Mouse (Mus musculus): ENCODE measurements around the gene Gm11168. TPM values are rescaled to one million over a fixed set of nuclear protein-coding genes. Genes with fewer than 3 reads are reported as not detected.
"Not testable (repeated sequence)": the region's sequence is repeated elsewhere in the genome, so short reads cannot be mapped to it uniquely, and the experiment has no call there.

Gm11168 gene
- polyA plus RNA-seq, 2 experiments, result not detected

DNA sequence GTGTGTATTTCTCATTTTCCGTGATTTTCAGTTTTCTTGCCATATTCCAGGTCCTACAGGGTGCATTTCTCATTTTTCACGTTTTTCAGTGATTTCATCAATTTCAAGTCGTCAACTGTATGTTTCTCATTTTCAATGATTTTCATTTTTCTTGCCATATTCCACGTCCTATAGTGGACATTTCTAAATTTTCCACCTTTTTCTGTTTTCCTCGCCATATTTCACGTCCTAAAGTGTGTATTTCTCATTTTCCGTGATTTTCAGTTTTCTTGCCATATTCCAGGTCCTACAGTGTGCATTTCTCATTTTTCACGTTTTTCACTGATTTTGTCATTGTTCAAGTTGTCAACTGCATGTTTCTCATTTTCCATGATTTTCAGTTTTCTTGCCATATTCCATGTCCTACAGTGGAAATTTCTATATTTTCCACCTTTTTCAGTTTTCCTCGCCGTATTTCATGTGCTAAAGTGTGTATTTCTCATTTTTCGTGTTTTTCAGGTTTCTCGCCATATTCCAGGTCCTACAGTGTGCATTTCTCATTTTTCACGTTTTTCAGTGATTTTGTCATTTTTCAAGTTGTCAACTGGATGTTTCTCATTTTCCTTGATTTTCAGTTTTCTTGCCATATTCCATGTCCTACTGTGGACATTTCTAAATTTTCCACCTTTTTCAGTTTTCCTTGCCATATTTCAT, 19.3 kb downstream of the Gm11168 start:
- H3K4me1 ChIP-seq (ENCODE audit: control insufficient read depth, insufficient read depth, low read length); H3K9ac ChIP-seq (ENCODE audit: low read depth, low read length, severe bottlenecking); ATAC-seq (ENCODE audit: low FRiP score, low read depth); H3K27ac ChIP-seq (replicated peaks; ENCODE audit: low read depth, low read length); H3K4me3 ChIP-seq (replicated peaks; ENCODE audit: low read length); H3K27me3 ChIP-seq (ENCODE audit: control insufficient read depth, insufficient read depth, low read length); H3K4me2 ChIP-seq (replicated peaks; ENCODE audit: low read depth, low read length, severe bottlenecking); H3K36me3 ChIP-seq (ENCODE audit: control insufficient read depth, insufficient read depth, low read length); H3K9me3 ChIP-seq (ENCODE audit: control insufficient read depth, low read length): not testable (repeated sequence)
- WGBS, result 69% methylated on average over 9 of the region's 13 CpGs
- DNase-seq (ENCODE audit: low spot score), result peak; percentile 2

- not testable (repeated sequence) for H3K27ac ChIP-seq (replicated peaks; ENCODE audit: low read depth, low read length); ATAC-seq (ENCODE audit: low FRiP score, low read depth); H3K4me2 ChIP-seq (replicated peaks; ENCODE audit: low read depth, low read length, severe bottlenecking); H3K9me3 ChIP-seq (ENCODE audit: control insufficient read depth, low read length); H3K9ac ChIP-seq (ENCODE audit: low read depth, low read length, severe bottlenecking); H3K4me3 ChIP-seq (replicated peaks; ENCODE audit: low read length); H3K27me3 ChIP-seq (ENCODE audit: control insufficient read depth, insufficient read depth, low read length); H3K4me1 ChIP-seq (ENCODE audit: control insufficient read depth, insufficient read depth, low read length); H3K36me3 ChIP-seq (ENCODE audit: control insufficient read depth, insufficient read depth, low read length); DNase-seq (ENCODE audit: low spot score)
- 71% methylated on average over 9 of the region's 13 CpGs for WGBS
Measured at GRCm38 (mm10) chr9:3023312-3023984, 20.3 kb downstream of the Gm11168 start, which contains the start of gene Gm10718. TSS of gene Gm10718 (plus strand) at chr9:3023547.

DNA sequence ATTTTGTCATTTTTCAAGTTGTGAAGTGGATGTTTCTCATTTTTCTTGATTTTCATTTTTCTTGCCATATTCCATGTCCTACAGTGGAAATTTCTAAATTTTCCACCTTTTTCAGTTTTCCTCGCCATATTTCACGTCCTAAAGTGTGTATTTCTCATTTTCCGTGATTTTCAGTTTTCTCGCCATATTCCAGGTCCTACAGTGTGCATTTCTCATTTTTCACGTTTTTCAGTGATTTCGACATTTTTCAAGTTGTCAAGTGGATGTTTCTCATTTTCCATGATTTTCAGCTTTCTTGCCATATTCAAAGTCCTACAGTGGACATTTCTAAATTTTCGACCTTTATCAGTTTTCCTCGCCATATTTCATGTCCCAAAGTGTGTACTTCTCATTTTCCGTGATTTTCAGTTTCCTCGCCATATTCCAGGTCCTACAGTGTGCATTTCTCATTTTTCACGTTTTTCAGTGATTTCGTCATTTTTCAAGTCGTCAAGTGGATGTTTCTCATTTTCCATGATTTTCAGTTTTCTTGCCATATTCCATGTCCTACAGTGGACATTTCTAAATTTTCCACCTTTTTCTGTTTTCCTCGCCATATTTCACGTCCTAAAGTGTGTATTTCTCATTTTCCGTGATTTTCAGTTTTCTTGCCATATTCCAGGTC, 21.0 kb downstream of the Gm11168 start:
- ATAC-seq (ENCODE audit: low FRiP score, low read depth); H3K4me2 ChIP-seq (replicated peaks; ENCODE audit: low read depth, low read length, severe bottlenecking); H3K27ac ChIP-seq (replicated peaks; ENCODE audit: low read depth, low read length); H3K4me3 ChIP-seq (replicated peaks; ENCODE audit: low read length); DNase-seq (ENCODE audit: low spot score); H3K9me3 ChIP-seq (ENCODE audit: control insufficient read depth, low read length); H3K27me3 ChIP-seq (ENCODE audit: control insufficient read depth, insufficient read depth, low read length); H3K9ac ChIP-seq (ENCODE audit: low read depth, low read length, severe bottlenecking); H3K36me3 ChIP-seq (ENCODE audit: control insufficient read depth, insufficient read depth, low read length); H3K4me1 ChIP-seq (ENCODE audit: control insufficient read depth, insufficient read depth, low read length): not testable (repeated sequence)
- whole genome bisulfite sequencing, result 63% methylated on average over 14 of the region's 16 CpGs

DNA sequence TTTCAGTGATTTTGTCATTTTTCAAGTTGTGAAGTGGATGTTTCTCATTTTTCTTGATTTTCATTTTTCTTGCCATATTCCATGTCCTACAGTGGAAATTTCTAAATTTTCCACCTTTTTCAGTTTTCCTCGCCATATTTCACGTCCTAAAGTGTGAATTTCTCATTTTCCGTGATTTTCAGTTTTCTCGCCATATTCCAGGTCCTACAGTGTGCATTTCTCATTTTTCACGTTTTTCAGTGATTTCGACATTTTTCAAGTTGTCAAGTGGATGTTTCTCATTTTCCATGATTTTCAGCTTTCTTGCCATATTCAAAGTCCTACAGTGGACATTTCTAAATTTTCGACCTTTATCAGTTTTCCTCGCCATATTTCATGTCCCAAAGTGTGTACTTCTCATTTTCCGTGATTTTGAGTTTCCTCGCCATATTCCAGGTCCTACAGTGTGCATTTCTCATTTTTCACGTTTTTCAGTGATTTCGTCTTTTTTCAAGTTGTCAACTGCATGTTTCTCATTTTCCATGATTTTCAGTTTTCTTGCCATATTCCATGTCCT, 21.8 kb downstream of the Gm11168 start, which contains the start of gene Gm10717:
Gm10717 (plus strand) TSS at position 506 of the 556 bp plus-strand sequence.
- not testable (repeated sequence) for H3K27ac ChIP-seq (replicated peaks; ENCODE audit: low read depth, low read length); H3K36me3 ChIP-seq (ENCODE audit: control insufficient read depth, insufficient read depth, low read length); H3K4me3 ChIP-seq (replicated peaks; ENCODE audit: low read length); H3K4me1 ChIP-seq (ENCODE audit: control insufficient read depth, insufficient read depth, low read length); H3K9me3 ChIP-seq (ENCODE audit: control insufficient read depth, low read length); H3K4me2 ChIP-seq (replicated peaks; ENCODE audit: low read depth, low read length, severe bottlenecking); H3K9ac ChIP-seq (ENCODE audit: low read depth, low read length, severe bottlenecking); H3K27me3 ChIP-seq (ENCODE audit: control insufficient read depth, insufficient read depth, low read length); DNase-seq (ENCODE audit: low spot score); ATAC-seq (ENCODE audit: low FRiP score, low read depth)
- WGBS, result 72% methylated on average over 12 of the region's 12 CpGs

GRCm38 (mm10) chr9:3025653-3026052, 22.5 kb downstream of the Gm11168 start:
- 60% methylated on average over 4 of the region's 6 CpGs for WGBS
- H3K4me1 ChIP-seq (ENCODE audit: control insufficient read depth, insufficient read depth, low read length); DNase-seq (ENCODE audit: low spot score); H3K4me3 ChIP-seq (replicated peaks; ENCODE audit: low read length); H3K9me3 ChIP-seq (ENCODE audit: control insufficient read depth, low read length); H3K4me2 ChIP-seq (replicated peaks; ENCODE audit: low read depth, low read length, severe bottlenecking); H3K9ac ChIP-seq (ENCODE audit: low read depth, low read length, severe bottlenecking); H3K27ac ChIP-seq (replicated peaks; ENCODE audit: low read depth, low read length); H3K36me3 ChIP-seq (ENCODE audit: control insufficient read depth, insufficient read depth, low read length); H3K27me3 ChIP-seq (ENCODE audit: control insufficient read depth, insufficient read depth, low read length); ATAC-seq (ENCODE audit: low FRiP score, low read depth): not testable (repeated sequence)

DNA sequence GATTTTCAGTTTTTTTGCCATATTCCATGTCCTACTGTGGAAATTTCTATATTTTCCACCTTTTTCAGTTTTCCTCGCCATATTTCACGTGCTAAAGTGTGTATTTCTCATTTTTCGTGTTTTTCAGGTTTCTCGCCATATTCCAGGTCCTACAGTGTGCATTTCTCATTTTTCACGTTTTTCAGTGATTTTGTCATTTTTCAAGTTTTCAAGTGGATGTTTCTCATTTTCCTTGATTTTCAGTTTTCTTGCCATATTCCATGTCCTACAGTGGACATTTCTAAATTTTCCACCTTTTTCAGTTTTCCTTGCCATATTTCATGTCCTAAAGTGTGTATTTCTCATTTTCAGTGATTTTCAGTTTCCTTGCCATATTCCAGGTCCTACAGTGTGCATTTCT, 23.0 kb downstream of the Gm11168 start:
- H3K9ac ChIP-seq (ENCODE audit: low read depth, low read length, severe bottlenecking); ATAC-seq (ENCODE audit: low FRiP score, low read depth); H3K36me3 ChIP-seq (ENCODE audit: control insufficient read depth, insufficient read depth, low read length); H3K4me1 ChIP-seq (ENCODE audit: control insufficient read depth, insufficient read depth, low read length); H3K27ac ChIP-seq (replicated peaks; ENCODE audit: low read depth, low read length); H3K4me3 ChIP-seq (replicated peaks; ENCODE audit: low read length); H3K27me3 ChIP-seq (ENCODE audit: control insufficient read depth, insufficient read depth, low read length); H3K4me2 ChIP-seq (replicated peaks; ENCODE audit: low read depth, low read length, severe bottlenecking); H3K9me3 ChIP-seq (ENCODE audit: control insufficient read depth, low read length); DNase-seq (ENCODE audit: low spot score): not testable (repeated sequence)
- WGBS, result 68% methylated on average over 5 of the region's 5 CpGs

GRCm38 (mm10) chr9:3026741-3027140, 23.6 kb downstream of the Gm11168 start:
- H3K9ac ChIP-seq (ENCODE audit: low read depth, low read length, severe bottlenecking); H3K9me3 ChIP-seq (ENCODE audit: control insufficient read depth, low read length); H3K4me2 ChIP-seq (replicated peaks; ENCODE audit: low read depth, low read length, severe bottlenecking); H3K27ac ChIP-seq (replicated peaks; ENCODE audit: low read depth, low read length); H3K4me1 ChIP-seq (ENCODE audit: control insufficient read depth, insufficient read depth, low read length); H3K4me3 ChIP-seq (replicated peaks; ENCODE audit: low read length); DNase-seq (ENCODE audit: low spot score); H3K27me3 ChIP-seq (ENCODE audit: control insufficient read depth, insufficient read depth, low read length); H3K36me3 ChIP-seq (ENCODE audit: control insufficient read depth, insufficient read depth, low read length); ATAC-seq (ENCODE audit: low FRiP score, low read depth): not testable (repeated sequence)
- 69% methylated on average over 9 of the region's 9 CpGs for WGBS

DNA sequence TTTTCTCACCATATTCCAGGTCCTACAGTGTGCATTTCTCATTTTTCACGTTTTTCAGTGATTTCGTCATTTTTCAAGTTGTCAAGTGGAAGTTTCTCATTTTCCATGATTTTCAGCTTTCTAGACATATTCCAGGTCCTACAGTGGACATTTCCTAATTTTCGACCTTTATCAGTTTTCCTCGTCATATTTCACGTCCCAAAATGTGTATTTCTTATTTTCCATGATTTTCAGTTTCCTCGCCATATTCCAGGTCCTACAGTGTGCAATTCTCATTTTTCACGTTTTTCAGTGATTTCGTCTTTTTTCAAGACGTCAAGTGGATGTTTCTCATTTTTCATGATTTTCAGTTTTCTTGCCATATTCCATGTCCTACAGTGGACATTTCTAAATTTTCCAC, 24.1 kb downstream of the Gm11168 start:
- not testable (repeated sequence) for ATAC-seq (ENCODE audit: low FRiP score, low read depth); H3K36me3 ChIP-seq (ENCODE audit: control insufficient read depth, insufficient read depth, low read length); H3K4me3 ChIP-seq (replicated peaks; ENCODE audit: low read length); H3K27ac ChIP-seq (replicated peaks; ENCODE audit: low read depth, low read length); H3K9me3 ChIP-seq (ENCODE audit: control insufficient read depth, low read length); H3K4me1 ChIP-seq (ENCODE audit: control insufficient read depth, insufficient read depth, low read length); H3K4me2 ChIP-seq (replicated peaks; ENCODE audit: low read depth, low read length, severe bottlenecking); H3K9ac ChIP-seq (ENCODE audit: low read depth, low read length, severe bottlenecking); H3K27me3 ChIP-seq (ENCODE audit: control insufficient read depth, insufficient read depth, low read length)
- peak; percentile 50 for DNase-seq (ENCODE audit: low spot score)
- WGBS, result 73% methylated on average over 9 of the region's 9 CpGs

All from limb, embryonic 14.5 days (tissue).